Mouse (Mus musculus) ovary, postnatal 14 days (tissue): Measurements from ENCODE around the gene Tnrc6a.

Experiments
- DNase-seq: peaks from one replicate; pipeline ENCODE4 v3.0.0; 2022; ENCODE audit warnings: low spot score

The Tnrc6a gene

GRCm38 (mm10) chr7:123124735-123125181 lies 1.1 kb downstream of the Tnrc6a start:
- DNase-seq, result no peak

GRCm38 (mm10) chr7:123126056-123126455 lies 2.4 kb downstream of the Tnrc6a start:
- no peak for DNase-seq

- DNase-seq, result no peak
Measured at GRCm38 (mm10) chr7:123127301-123127700, 3.6 kb downstream of the Tnrc6a start.

GRCm38 (mm10) chr7:123127981-123128380 lies 4.3 kb downstream of the Tnrc6a start:
- no peak for DNase-seq

- no peak for DNase-seq
Measured at GRCm38 (mm10) chr7:123129061-123129460, 5.4 kb downstream of the Tnrc6a start.

- DNase-seq, result no peak
Measured at GRCm38 (mm10) chr7:123130198-123130597, 6.5 kb downstream of the Tnrc6a start.

GRCm38 (mm10) chr7:123132401-123132800 lies 8.7 kb downstream of the Tnrc6a start:
- no peak for DNase-seq

- DNase-seq, result no peak
Measured at GRCm38 (mm10) chr7:123134876-123135275, 11.2 kb downstream of the Tnrc6a start.

GRCm38 (mm10) chr7:123135655-123136054 lies 12.0 kb downstream of the Tnrc6a start:
- no peak for DNase-seq

GRCm38 (mm10) chr7:123138001-123138400 lies 14.3 kb downstream of the Tnrc6a start:
- DNase-seq, result no peak

- DNase-seq, result no peak
Measured at GRCm38 (mm10) chr7:123146141-123146846, 22.6 kb downstream of the Tnrc6a start.

GRCm38 (mm10) chr7:123147787-123148186 lies 24.1 kb downstream of the Tnrc6a start:
- DNase-seq, result no peak

GRCm38 (mm10) chr7:123148935-123149334 lies 25.2 kb downstream of the Tnrc6a start:
- DNase-seq, result no peak

GRCm38 (mm10) chr7:123162346-123162745 lies 38.7 kb downstream of the Tnrc6a start:
- DNase-seq, result no peak

GRCm38 (mm10) chr7:123167436-123167835 lies 43.8 kb downstream of the Tnrc6a start:
- DNase-seq, result no peak

GRCm38 (mm10) chr7:123169618-123170017 lies 45.9 kb downstream of the Tnrc6a start:
- DNase-seq, result no peak

GRCm38 (mm10) chr7:123172101-123172500 lies 48.4 kb downstream of the Tnrc6a start:
- no peak for DNase-seq

GRCm38 (mm10) chr7:123177215-123177614 lies 53.5 kb downstream of the Tnrc6a start:
- no peak for DNase-seq

GRCm38 (mm10) chr7:123181787-123182701 lies 58.4 kb downstream of the Tnrc6a start:
- no peak for DNase-seq

GRCm38 (mm10) chr7:123184891-123185290 lies 61.2 kb downstream of the Tnrc6a start:
- DNase-seq, result no peak

GRCm38 (mm10) chr7:123186463-123186862 lies 62.8 kb downstream of the Tnrc6a start:
- no peak for DNase-seq

GRCm38 (mm10) chr7:123187246-123187645 lies 63.6 kb downstream of the Tnrc6a start:
- no peak for DNase-seq

GRCm38 (mm10) chr7:123188462-123188861 lies 64.8 kb downstream of the Tnrc6a start:
- no peak for DNase-seq
